Mouse (Mus musculus) bone marrow, adult 2 months (tissue): ENCODE data around the gene Tlr5. TPM values are rescaled to one million over a fixed set of nuclear protein-coding genes. Genes with fewer than 3 reads are reported as not detected.
A peak's percentile ranks its signal among the peaks of the same experiment; 100 is the strongest.

Source experiments
- H3K27ac ChIP-seq: fragments of 200-500 bp; 2 replicates; pipeline ENCODE4 v1.5.1; 2012; ENCODE audit warnings: low read depth, mild to moderate bottlenecking, control low read depth, inconsistent platforms, low read length; ENCODE audit not compliant: control insufficient read depth, poor library complexity, insufficient read depth
- H3K4me1 ChIP-seq: fragments of 200-500 bp; 2 replicates; pipeline ENCODE4 v1.6.1; 2011; ENCODE audit warnings: low read length; ENCODE audit not compliant: control insufficient read depth, insufficient read depth
- H3K4me3 ChIP-seq: fragments of 200-500 bp; replicated peaks from 2 replicates; pipeline ENCODE3; 2011; ENCODE audit warnings: mild to moderate bottlenecking, low read depth, low read length, control low read depth; ENCODE audit not compliant: control insufficient read depth
- CTCF ChIP-seq: fragments of 200-500 bp; IDR thresholded peaks from 2 replicates; pipeline ENCODE4 v1.5.1; 2011; ENCODE audit warnings: low read length, control low read depth; ENCODE audit not compliant: control insufficient read depth, insufficient read depth
- POLR2A ChIP-seq: fragments of 200-500 bp; IDR thresholded peaks from 2 replicates; pipeline ENCODE4 v1.6.1; 2011; ENCODE audit warnings: low read depth, mild to moderate bottlenecking, control low read depth, low read length, borderline replicate concordance; ENCODE audit not compliant: control insufficient read depth
- WGBS: fragments of 180-500 bp; shearing (Covaris S2); methylation state at CpG from one replicate; pipeline ENCODE4 v1.1.7; 2018; 5-methylcytosine and 5-hydroxymethylcytosine counted together
- polyA plus RNA-seq: library from polyadenylated mRNA; stranded (reverse); fragments of >200 nt; gene quantifications from 2 replicates; pipeline ENCODE4 v1.2.4, GENCODE M21; 2011; ENCODE audit warnings: low replicate concordance; ENCODE audit not compliant: missing spikeins, insufficient read depth, insufficient read length

The Tlr5 gene
- polyA plus RNA-seq, 1 experiment = 1.6 TPM

GRCm38 (mm10) chr1:182916166-182916565 is 38.4 kb upstream of the Tlr5 start:
- Histone ChIP-seq H3K27ac (no peak overlapping the region), H3K4me1 (no peaks in the 10 kb centered on the region), H3K4me3 (no peak overlapping the region)
- WGBS = 88% methylated on average over 5 of the region's 5 CpGs
- TF ChIP-seq POLR2A (no peak), CTCF (no peak)

GRCm38 (mm10) chr1:182918718-182919346 is 35.8 kb upstream of the Tlr5 start:
- Histone ChIP-seq H3K4me1 (no peaks in the 10 kb centered on the region), H3K4me3 (no peak overlapping the region), H3K27ac (no peak overlapping the region)
- TF ChIP-seq POLR2A = no peak
- TF ChIP-seq CTCF = no peak
- WGBS = 77% methylated on average over 8 of the region's 8 CpGs

- no peak overlapping the region for H3K4me3 ChIP-seq
- WGBS = 21% methylated on average over 4 of the region's 4 CpGs
- H3K27ac ChIP-seq = no peak overlapping the region
- H3K4me1 ChIP-seq = peaks cover 1% of the 10 kb centered on the region; the same call in 1 of the 2 replicates
- TF ChIP-seq CTCF (no peak), POLR2A (no peak)
Observed at GRCm38 (mm10) chr1:182922824-182923223, 31.8 kb upstream of the Tlr5 start.

- 83% methylated on average over 6 of the region's 6 CpGs for WGBS
- Histone ChIP-seq H3K4me1 (peaks cover 1% of the 10 kb centered on the region; the same call in 1 of the 2 replicates), H3K27ac (no peak overlapping the region), H3K4me3 (no peak overlapping the region)
- no peak for TF ChIP-seq POLR2A
- no peak for TF ChIP-seq CTCF
Observed at GRCm38 (mm10) chr1:182926465-182926864, 28.1 kb upstream of the Tlr5 start.

- Histone ChIP-seq H3K27ac (no peak overlapping the region), H3K4me3 (peak overlapping the region; percentile 34), H3K4me1 (peaks cover 1% of the 10 kb centered on the region; the same call in 1 of the 2 replicates)
- 2% methylated on average over 19 of the region's 19 CpGs for WGBS
- TF ChIP-seq POLR2A (no peak), CTCF (no peak)
Observed at GRCm38 (mm10) chr1:182927878-182928851, 26.4 kb upstream of the Tlr5 start.

GRCm38 (mm10) chr1:182935469-182935868 is 19.1 kb upstream of the Tlr5 start:
- TF ChIP-seq CTCF (no peak), POLR2A (no peak)
- WGBS = 25% methylated on average over 6 of the region's 6 CpGs
- no peaks in the 10 kb centered on the region for H3K4me1 ChIP-seq
- H3K27ac ChIP-seq = no peak overlapping the region
- H3K4me3 ChIP-seq = no peak overlapping the region

GRCm38 (mm10) chr1:182937486-182938120 is 17.0 kb upstream of the Tlr5 start:
- H3K4me1 ChIP-seq = no peaks in the 10 kb centered on the region
- TF ChIP-seq CTCF (no peak), POLR2A (no peak)
- H3K4me3 ChIP-seq = no peak overlapping the region
- H3K27ac ChIP-seq = no peak overlapping the region
- WGBS = 50% methylated on average over 10 of the region's 10 CpGs

- TF ChIP-seq POLR2A (no peak), CTCF (no peak)
- WGBS = 84% methylated on average over 2 of the region's 2 CpGs
Observed at GRCm38 (mm10) chr1:182941921-182942320, 12.7 kb upstream of the Tlr5 start.

More at GRCm38 (mm10) chr1:182941921-182942320, 12.7 kb upstream of the Tlr5 start:
- no peak overlapping the region for H3K27ac ChIP-seq
- peaks cover 2% of the 10 kb centered on the region; the same call in 1 of the 2 replicates for H3K4me1 ChIP-seq
- no peak overlapping the region for H3K4me3 ChIP-seq
